Mouse (Mus musculus): ENCODE measurements around the gene Tpbpa. TPM values are rescaled to one million over a fixed set of nuclear protein-coding genes. Genes with fewer than 3 reads are reported as not detected.
"Not testable (repeated sequence)": the region's sequence is repeated elsewhere in the genome, so short reads cannot be mapped to it uniquely, and the experiment has no call there.

Tpbpa gene
- not detected for total RNA-seq (2021)
- long read RNA-seq, experiment 1, result 0 reads
- long read RNA-seq, experiment 2, result 0 reads

GRCm38 (mm10) chr13:60941884-60942283, at the start of gene Tpbpa:
Gene Tpbpa, minus strand, starts transcription at chr13:60941984.
- DNase-seq; intact Hi-C loops (cut with DNase I): not testable (repeated sequence)

GRCm38 (mm10) chr13:60986915-60987314, 45.1 kb upstream of the Tpbpa start:
- intact Hi-C loops (cut with DNase I); DNase-seq: not testable (repeated sequence)

GRCm38 (mm10) chr13:60972319-60972718, 30.5 kb upstream of the Tpbpa start:
- intact Hi-C loops (cut with DNase I); DNase-seq: not testable (repeated sequence)

- intact Hi-C loops (cut with DNase I); DNase-seq: not testable (repeated sequence)
Measured at GRCm38 (mm10) chr13:60963985-60964384, 22.2 kb upstream of the Tpbpa start.

GRCm38 (mm10) chr13:60961706-60962105, 19.9 kb upstream of the Tpbpa start:
- no peak for DNase-seq
- intact Hi-C loops (cut with DNase I), result no loop called here

GRCm38 (mm10) chr13:60936500-60936901, 5.3 kb downstream of the Tpbpa start, which contains the start of the genes Gm49391 and Ctla2a:
Gene Gm49391, minus strand, starts transcription at chr13:60936571.
Gene Ctla2a, minus strand, starts transcription at chr13:60936625.
- intact Hi-C loops (cut with DNase I), result no loop called here
- DNase-seq, result peak in 1 of 2 experiments; percentile 7

- DNase-seq; intact Hi-C loops (cut with DNase I): not testable (repeated sequence)
Measured at GRCm38 (mm10) chr13:60935490-60935889, 6.3 kb downstream of the Tpbpa start, which contains the start of gene Gm49393. Gene Gm49393, minus strand, starts transcription at chr13:60935590.

GRCm38 (mm10) chr13:60904780-60905179, 37.0 kb downstream of the Tpbpa start, which contains the start of gene Tpbpb:
Gene Tpbpb, minus strand, starts transcription at chr13:60904880.
- intact Hi-C loops (cut with DNase I), result not testable (repeated sequence)

GRCm38 (mm10) chr13:60897328-60897727, 44.5 kb downstream of the Tpbpa start, which contains the start of gene Ctla2b:
Gene Ctla2b, minus strand, starts transcription at chr13:60897447.
- intact Hi-C loops (cut with DNase I), result no loop called here

More at GRCm38 (mm10) chr13:60904780-60905179, 37.0 kb downstream of the Tpbpa start, which contains the start of gene Tpbpb:
- DNase-seq, result not testable (repeated sequence)

GRCm38 (mm10) chr13:60896794-60897193, 45.0 kb downstream of the Tpbpa start, which contains the start of gene Gm49392:
Gene Gm49392, minus strand, starts transcription at chr13:60896894.
- DNase-seq; intact Hi-C loops (cut with DNase I): not testable (repeated sequence)

More at GRCm38 (mm10) chr13:60897328-60897727, 44.5 kb downstream of the Tpbpa start, which contains the start of gene Ctla2b:
- DNase-seq, result peak; percentile 16 to 17

- intact Hi-C loops (cut with DNase I), result no loop called here
- no peak for DNase-seq
Measured at GRCm38 (mm10) chr13:60895406-60896160, 46.2 kb downstream of the Tpbpa start.

- DNase-seq, result no peak
- intact Hi-C loops (cut with DNase I), result no loop called here
Measured at GRCm38 (mm10) chr13:60892301-60892700, 49.5 kb downstream of the Tpbpa start.

Other genes starting within 250 kb of the Tpbpa start
- gene BC051665, start 155.6 kb downstream of the Tpbpa start, total RNA-seq (2021), result not detected
- gene Ctsll3, start 139.1 kb downstream of the Tpbpa start, total RNA-seq (2021), result not detected
- gene 4930486L24Rik, start 77.5 kb downstream of the Tpbpa start, total RNA-seq (2021), result under 1 TPM in 1 of 2 experiments, not detected in 1; 0.33 TPM
- under 1 TPM; 0.15 to 0.64 TPM for gene Gm49392, start 45.1 kb downstream of the Tpbpa start, total RNA-seq (2021)
- gene Ctla2b, start 44.5 kb downstream of the Tpbpa start, total RNA-seq (2021), result 1 to 10 TPM; 1.0 to 1.6 TPM
- gene Tpbpb, start 37.1 kb downstream of the Tpbpa start, total RNA-seq (2021), result not detected
- under 1 TPM in 1 of 2 experiments, not detected in 1; 0.74 TPM for gene Gm49393, start 6.4 kb downstream of the Tpbpa start, total RNA-seq (2021)
- gene Gm49391, start 5.4 kb downstream of the Tpbpa start, total RNA-seq (2021), result 1 to 10 TPM; 1.0 to 2.8 TPM
- gene Ctla2a, start 5.4 kb downstream of the Tpbpa start, total RNA-seq (2021), result 10 to 100 TPM; 30.3 to 32.3 TPM
- gene Ctsj, start 64.0 kb upstream of the Tpbpa start, total RNA-seq (2021), result not detected
- not detected for gene Ctsq, start 98.6 kb upstream of the Tpbpa start, total RNA-seq (2021)
- gene Ctsr, start 222.3 kb upstream of the Tpbpa start, total RNA-seq (2021), result not detected

Data from gastrocnemius, postnatal 36 days (tissue).